Mouse (Mus musculus) liver, embryonic 15.5 days (tissue): ENCODE measurements around the gene Ppp1r10. TPM values are rescaled to one million over a fixed set of nuclear protein-coding genes. Genes with fewer than 3 reads are reported as not detected.
A peak's percentile ranks its signal among the peaks of the same experiment; 100 is the strongest.
"Not testable (repeated sequence)": the region's sequence is repeated elsewhere in the genome, so short reads cannot be mapped to it uniquely, and the experiment has no call there.

Experiments used
- ATAC-seq: fragments of 200-750 bp; cut with Nextera tagmentation; 2 replicates; pipeline ENCODE4 v1.8.0; 2017; ENCODE audit warnings: moderate number of reproducible peaks, mild to moderate bottlenecking, moderate library complexity; ENCODE audit not compliant: insufficient read depth
- H3K27ac ChIP-seq: fragments of 300-500 bp; sonication (generic); replicated peaks from 2 replicates; pipeline ENCODE4 v1.5.1; 2015; ENCODE audit warnings: mild to moderate bottlenecking, inconsistent platforms
- H3K27me3 ChIP-seq: fragments of 300-500 bp; sonication (generic); 2 replicates; pipeline ENCODE4 v1.6.1; 2015; ENCODE audit warnings: mild to moderate bottlenecking, inconsistent platforms
- H3K36me3 ChIP-seq: fragments of 300-500 bp; sonication (generic); replicated peaks from 2 replicates; pipeline ENCODE4 v1.6.1; 2015; ENCODE audit warnings: moderate library complexity, mild to moderate bottlenecking, inconsistent platforms
- H3K4me1 ChIP-seq: fragments of 300-500 bp; sonication (generic); replicated peaks from 2 replicates; pipeline ENCODE4 v1.6.1; 2015; ENCODE audit warnings: inconsistent platforms
- H3K4me2 ChIP-seq: fragments of 300-500 bp; sonication (generic); 2 replicates; pipeline ENCODE4 v1.6.1; 2015; ENCODE audit warnings: moderate library complexity, mild to moderate bottlenecking, inconsistent platforms
- H3K4me3 ChIP-seq: fragments of 300-500 bp; sonication (generic); replicated peaks from 2 replicates; pipeline ENCODE4 v1.5.1; 2015; ENCODE audit warnings: mild to moderate bottlenecking, inconsistent platforms
- H3K9ac ChIP-seq: fragments of 300-500 bp; sonication (generic); 2 replicates; pipeline ENCODE4 v1.6.1; 2015; ENCODE audit warnings: moderate library complexity, mild to moderate bottlenecking, inconsistent platforms
- H3K9me3 ChIP-seq: fragments of 300-500 bp; sonication (generic); replicated peaks from 2 replicates; pipeline ENCODE4 v1.6.1; 2016; ENCODE audit warnings: inconsistent platforms
- WGBS: fragments of 180-500 bp; shearing (Covaris S2); methylation state at CpG from one replicate; pipeline ENCODE4 v1.1.7; 2015; ENCODE audit warnings: mixed read lengths; ENCODE audit not compliant: insufficient replicate concordance; 5-methylcytosine and 5-hydroxymethylcytosine counted together
- polyA plus RNA-seq: library from polyadenylated mRNA; unstranded; fragments of >200 nt; fragmentation: Nextera tagmentation; extraction: Ambion mirVana; gene quantifications from 2 replicates; pipeline ENCODE4 v1.2.1, GENCODE M21; 2015

Ppp1r10 gene
- polyA plus RNA-seq, 1 experiment from 2014 or later, result 20.9 TPM

GRCm38 (mm10) chr17:35937700-35938348 is 21.6 kb downstream of the Ppp1r10 start:
- Histone ChIP-seq H3K27me3 (no peaks in the 10 kb centered on the region), H3K4me3 (no peak overlapping the region), H3K4me1 (no peaks in the 10 kb centered on the region), H3K36me3 (0 out of 2 replicates have a peak, but pooled peaks cover under 1% of the 10 kb centered on the region), H3K27ac (no peak overlapping the region), H3K9ac (no peak overlapping the region), H3K9me3 (no peaks in the 10 kb centered on the region), H3K4me2 (no peak overlapping the region)
- peak; percentile 49; the same call in 1 of the 2 replicates for ATAC-seq
- WGBS, result 21% methylated on average over 2 of the region's 2 CpGs

GRCm38 (mm10) chr17:35939108-35939507 is 22.9 kb downstream of the Ppp1r10 start:
- 48% methylated on average over 2 of the region's 2 CpGs for WGBS
- H3K27me3 ChIP-seq, result no peaks in the 10 kb centered on the region
- no peaks in the 10 kb centered on the region for H3K9me3 ChIP-seq
- no peaks in the 10 kb centered on the region for H3K4me1 ChIP-seq
- no peak overlapping the region for H3K4me3 ChIP-seq
- H3K9ac ChIP-seq, result no peak overlapping the region
- H3K36me3 ChIP-seq, result no peaks in the 10 kb centered on the region
- no peak for ATAC-seq
- H3K4me2 ChIP-seq, result no peak overlapping the region
- H3K27ac ChIP-seq, result no peak overlapping the region

- Histone ChIP-seq H3K27me3 (no peaks in the 10 kb centered on the region), H3K4me1 (no peaks in the 10 kb centered on the region), H3K27ac (no peak overlapping the region), H3K4me2 (no peak overlapping the region), H3K9ac (no peak overlapping the region), H3K4me3 (no peak overlapping the region), H3K36me3 (no peaks in the 10 kb centered on the region), H3K9me3 (no peaks in the 10 kb centered on the region)
- ATAC-seq, result no peak
- 42% methylated on average over 1 of the region's 1 CpGs for WGBS
These were observed 23.7 kb downstream of the Ppp1r10 start for GRCm38 (mm10) chr17:35939941-35940340.

- not testable (repeated sequence) for H3K9me3 ChIP-seq, H3K27ac ChIP-seq, ATAC-seq, H3K36me3 ChIP-seq, H3K27me3 ChIP-seq, H3K9ac ChIP-seq, H3K4me2 ChIP-seq, H3K4me3 ChIP-seq, H3K4me1 ChIP-seq
These were observed 34.7 kb downstream of the Ppp1r10 start for GRCm38 (mm10) chr17:35950946-35951345.

GRCm38 (mm10) chr17:35952559-35952958 is 36.3 kb downstream of the Ppp1r10 start:
- ATAC-seq, H3K4me1 ChIP-seq, H3K4me2 ChIP-seq, H3K9ac ChIP-seq, H3K4me3 ChIP-seq, H3K27me3 ChIP-seq, H3K9me3 ChIP-seq, H3K27ac ChIP-seq: not testable (repeated sequence)
- 69% methylated on average over 3 of the region's 3 CpGs for WGBS
- peaks cover 21% of the 10 kb centered on the region for H3K36me3 ChIP-seq

GRCm38 (mm10) chr17:35954665-35955064 is 38.4 kb downstream of the Ppp1r10 start:
- Histone ChIP-seq H3K27ac (no peak overlapping the region), H3K9me3 (no peaks in the 10 kb centered on the region), H3K4me2 (no peak overlapping the region), H3K36me3 (peaks cover 42% of the 10 kb centered on the region), H3K27me3 (no peaks in the 10 kb centered on the region; the same call in 1 of the 2 replicates), H3K4me1 (no peaks in the 10 kb centered on the region), H3K4me3 (no peak overlapping the region), H3K9ac (no peak overlapping the region)
- no peak for ATAC-seq
- 72% methylated on average over 8 of the region's 8 CpGs for WGBS

- Histone ChIP-seq H3K4me3 (no peak overlapping the region), H3K4me1 (no peaks in the 10 kb centered on the region), H3K9me3 (no peaks in the 10 kb centered on the region), H3K36me3 (peaks cover 82% of the 10 kb centered on the region), H3K9ac (no peak overlapping the region), H3K4me2 (no peak overlapping the region), H3K27ac (no peak overlapping the region), H3K27me3 (no peaks in the 10 kb centered on the region)
- WGBS, result 88% methylated on average over 15 of the region's 15 CpGs
- ATAC-seq, result no peak
These were observed 42.4 kb downstream of the Ppp1r10 start for GRCm38 (mm10) chr17:35958533-35959223.

- no peaks in the 10 kb centered on the region for H3K9me3 ChIP-seq
- H3K9ac ChIP-seq, result no peak overlapping the region
- no peak overlapping the region for H3K4me3 ChIP-seq
- no peak overlapping the region for H3K27ac ChIP-seq
- no peaks in the 10 kb centered on the region for H3K27me3 ChIP-seq
- H3K4me2 ChIP-seq, result no peak overlapping the region
- WGBS, result 85% methylated on average over 10 of the region's 10 CpGs
- ATAC-seq, result no peak
- peaks cover 22% of the 10 kb centered on the region for H3K4me1 ChIP-seq
- peaks cover 93% of the 10 kb centered on the region for H3K36me3 ChIP-seq
These were observed 47.0 kb downstream of the Ppp1r10 start for GRCm38 (mm10) chr17:35963279-35963678.

GRCm38 (mm10) chr17:35967621-35968020 is 51.4 kb downstream of the Ppp1r10 start:
- Histone ChIP-seq H3K9me3 (no peaks in the 10 kb centered on the region), H3K4me1 (peaks cover 52% of the 10 kb centered on the region), H3K27ac (no peak overlapping the region), H3K27me3 (no peaks in the 10 kb centered on the region), H3K4me3 (no peak overlapping the region), H3K9ac (no peak overlapping the region), H3K4me2 (no peak overlapping the region), H3K36me3 (peaks cover 53% of the 10 kb centered on the region)
- WGBS, result 81% methylated on average over 2 of the region's 2 CpGs
- ATAC-seq, result no peak

- peak; percentile 93 for ATAC-seq
- WGBS, result under 1% methylated on average over 68 of the region's 68 CpGs
- Histone ChIP-seq H3K4me1 (peaks cover 52% of the 10 kb centered on the region), H3K36me3 (peaks cover 46% of the 10 kb centered on the region), H3K4me3 (peak within 1 kb of the TSS; percentile 90), H3K9ac (peak within 1 kb of the TSS; percentile 88), H3K4me2 (peak within 1 kb of the TSS; percentile 86), H3K27me3 (no peaks in the 10 kb centered on the region), H3K9me3 (no peaks in the 10 kb centered on the region), H3K27ac (peak within 1 kb of the TSS; percentile 82)
These were observed 53.5 kb downstream of the Ppp1r10 start, which contains the start of gene Abcf1 for GRCm38 (mm10) chr17:35969418-35970389. Abcf1 (minus strand) TSS chr17:35969761.

GRCm38 (mm10) chr17:35972131-35972530 is 55.9 kb downstream of the Ppp1r10 start:
- no peak overlapping the region for H3K4me3 ChIP-seq
- ATAC-seq, result no peak
- H3K27ac ChIP-seq, result no peak overlapping the region
- 29% methylated on average over 1 of the region's 1 CpGs for WGBS
- H3K4me1 ChIP-seq, result peaks cover 41% of the 10 kb centered on the region
- no peaks in the 10 kb centered on the region for H3K27me3 ChIP-seq
- H3K9ac ChIP-seq, result no peak overlapping the region
- no peaks in the 10 kb centered on the region for H3K9me3 ChIP-seq
- no peak overlapping the region for H3K4me2 ChIP-seq
- peaks cover 25% of the 10 kb centered on the region for H3K36me3 ChIP-seq
